Mouse (Mus musculus) G1E (cell line): ENCODE results near the gene Cacnb3.

Experiments used
- CTCF ChIP-seq: IDR thresholded peaks from 2 replicates; pipeline ENCODE4 v1.5.1; 2012; ENCODE audit warnings: low read depth, low read length, inconsistent platforms, mixed read lengths
- GATA1 ChIP-seq: IDR thresholded peaks from 2 replicates; pipeline ENCODE4 v1.6.1; 2012; ENCODE audit warnings: borderline replicate concordance, low read length, inconsistent platforms, mixed read lengths
- TAL1 ChIP-seq: conservative IDR thresholded peaks from 2 replicates; pipeline ENCODE4 v1.6.1; 2012; ENCODE audit warnings: low read depth, low read length, inconsistent platforms, mixed read lengths

DNA sequence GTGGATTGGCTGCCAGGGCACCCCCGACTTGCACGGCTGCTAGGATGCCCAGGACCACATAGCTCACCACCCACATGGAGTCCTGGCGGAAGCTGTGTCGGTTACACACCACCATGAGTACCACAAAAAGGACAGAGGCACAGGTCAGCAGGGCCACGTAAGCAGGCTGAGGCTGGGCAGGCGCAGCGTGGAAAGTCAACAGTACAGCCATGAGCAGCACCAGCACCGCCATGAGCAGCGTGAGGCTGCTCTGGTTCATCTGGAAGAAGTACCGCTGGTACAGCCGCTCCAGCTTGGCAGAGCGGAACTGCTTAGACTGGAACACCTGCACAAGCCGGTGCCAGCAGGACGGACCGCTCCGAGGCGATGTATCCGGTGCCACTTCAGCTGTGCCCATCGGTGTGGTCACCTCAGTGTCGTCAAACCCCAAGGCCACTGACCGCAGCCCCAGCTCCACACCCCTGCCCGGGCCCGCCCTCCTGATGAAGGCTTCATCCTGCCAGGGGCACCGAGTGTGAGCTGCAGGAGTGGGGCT lies 26.5 kb upstream of the Cacnb3 start:
- TF ChIP-seq GATA1 (no peak), CTCF (no peak), TAL1 (no peak)
